ENCODE assay signal across 8 mouse cellular contexts in genomic region chr2:167240008-167240964, GRCm38 (mm10). TPM values are rescaled to one million over a fixed set of nuclear protein-coding genes. Genes with fewer than 3 reads are reported as not detected.
A peak's percentile ranks its signal among the peaks of the same experiment; 100 is the strongest.
DNase-seq lines count a peak whose midpoint lies in the region; ATAC-seq and TF ChIP-seq lines count a peak whose summit lies in the region.

Ptgis (minus strand) TSS chr2:167240604.

- in situ Hi-C loops in ES-E14 (cut with MboI; ENCODE audit: low sequenced_read_pairs in 2 of 2, unreplicated experiment in 2 of 2) = no loop called here

- no peak within 1 kb of the TSS for H3K27ac ChIP-seq in ES-E14 (ENCODE audit: insufficient read depth, low read depth, low read length, poor library complexity, severe bottlenecking)
- H3K27ac ChIP-seq in intestine, embryonic 16.5 days (ENCODE audit: low read length) = peak within 1 kb of the TSS; percentile 15; the same call in 1 of the 2 replicates
- H3K27ac ChIP-seq in midbrain, embryonic 11.5 days (ENCODE audit: low read depth, low read length) = no peak within 1 kb of the TSS

- peaks cover 8% of the 10 kb centered on the region; the same call in 1 of the 2 replicates for H3K27me3 ChIP-seq in intestine, embryonic 16.5 days (replicated peaks; ENCODE audit: control insufficient read depth, insufficient read depth, low read length)
- no peaks in the 10 kb centered on the region for H3K27me3 ChIP-seq in midbrain, embryonic 11.5 days (ENCODE audit: control insufficient read depth, insufficient read depth, low read length)

- H3K9me3 ChIP-seq in ES-E14 (ENCODE audit: control insufficient read depth, insufficient read depth, low read depth, low read length) = no peaks in the 10 kb centered on the region
- H3K9me3 ChIP-seq in intestine, embryonic 16.5 days (ENCODE audit: control insufficient read depth, low read length) = 0 out of 2 replicates have a peak, but pooled peaks cover 3% of the 10 kb centered on the region
- no peaks in the 10 kb centered on the region for H3K9me3 ChIP-seq in midbrain, embryonic 11.5 days (ENCODE audit: control insufficient read depth, low read length)

- peak within 1 kb of the TSS; percentile 48 to 68 for H3K4me3 ChIP-seq in ES-E14 (ENCODE audit: insufficient read depth in 1 of 2, low read depth in 1 of 2, low read length in 2 of 2, poor library complexity in 1 of 2, severe bottlenecking in 1 of 2)
- H3K4me3 ChIP-seq in intestine, embryonic 16.5 days (ENCODE audit: low read length) = peak within 1 kb of the TSS; percentile 54
- H3K4me3 ChIP-seq in midbrain, embryonic 11.5 days (ENCODE audit: low read depth, low read length) = peak within 1 kb of the TSS; percentile 46

- peaks cover 0 to 7% of the 10 kb centered on the region in 2 experiments; a peak in 1 of 4 replicates for H3K4me1 ChIP-seq in ES-E14 (ENCODE audit: control insufficient read depth in 2 of 2, insufficient read depth in 2 of 2, low read length in 2 of 2, poor library complexity in 1 of 2)
- peaks cover 11% of the 10 kb centered on the region for H3K4me1 ChIP-seq in intestine, embryonic 16.5 days (ENCODE audit: control insufficient read depth, insufficient read depth, low read length)
- peaks cover 4% of the 10 kb centered on the region; the same call in 1 of the 2 replicates for H3K4me1 ChIP-seq in midbrain, embryonic 11.5 days (ENCODE audit: control insufficient read depth, insufficient read depth, low read length)

- peak within 1 kb of the TSS; percentile 73 for H3K4me2 ChIP-seq in intestine, embryonic 16.5 days (ENCODE audit: low read depth, low read length)
- peak within 1 kb of the TSS; percentile 80 for H3K4me2 ChIP-seq in midbrain, embryonic 11.5 days

- ATAC-seq in intestine, embryonic 16.5 days = peak; percentile 56; the same call in 1 of the 2 replicates
- peak; percentile 70 for ATAC-seq in midbrain, embryonic 11.5 days (ENCODE audit: low FRiP score)
- no peak for ATAC-seq in frontal cortex, adult (ENCODE audit: low TSS enrichment)

- 3% methylated on average over 45 of the region's 45 CpGs for WGBS in intestine, embryonic 16.5 days
- WGBS in midbrain, embryonic 11.5 days = 2% methylated on average over 42 of the region's 45 CpGs

- H3K9ac ChIP-seq in ES-E14 (ENCODE audit: insufficient read depth, low read depth, low read length, poor library complexity, severe bottlenecking) = peak within 1 kb of the TSS; percentile 67
- peak within 1 kb of the TSS; percentile 70 for H3K9ac ChIP-seq in intestine, embryonic 16.5 days (ENCODE audit: low read depth, low read length)
- peak within 1 kb of the TSS; percentile 65 for H3K9ac ChIP-seq in midbrain, embryonic 11.5 days (ENCODE audit: low read length)

- no peak for DNase-seq in ES-E14 (ENCODE audit: low read depth, low spot score)
- peak; percentile 55 for DNase-seq in adrenal gland, postnatal 10 days
- DNase-seq in gonadal fat pad, adult 2 months (ENCODE audit: low read depth) = no peak
- DNase-seq in midbrain, embryonic 11.5 days (ENCODE audit: low spot score, missing footprints) = peak; percentile 96
- DNase-seq in ovary, postnatal 14 days (ENCODE audit: low spot score) = no peak
- DNase-seq in frontal cortex, postnatal 14 days (ENCODE audit: low spot score in 2 of 2) = no peak

- H3K36me3 ChIP-seq in ES-E14 (ENCODE audit: control insufficient read depth, insufficient read depth, low read length, poor library complexity, severe bottlenecking) = no peaks in the 10 kb centered on the region
- no peaks in the 10 kb centered on the region for H3K36me3 ChIP-seq in intestine, embryonic 16.5 days (ENCODE audit: control insufficient read depth, insufficient read depth, low read length)
- H3K36me3 ChIP-seq in midbrain, embryonic 11.5 days (ENCODE audit: control insufficient read depth, insufficient read depth, low read length) = no peaks in the 10 kb centered on the region

TF ChIP-seq in ES-E14, 5 proteins besides CTCF, POLR2A, EP300 and RAD21:
- TF ChIP-seq ZNF384 (IDR thresholded peaks at IDR 0.05; ENCODE audit: low read depth, low read length) (no peak), CHD2 (IDR thresholded peaks at IDR 0.05; ENCODE audit: low read depth, low read length) (no peak), ZC3H11A (IDR thresholded peaks at IDR 0.05; ENCODE audit: borderline replicate concordance, low read depth, low read length) (no peak)

RNA-seq across cellular contexts. Expression of gene Ptgis, which starts in this region (rescaled TPM):
- total RNA-seq in ES-E14 (2012; rRNA removed) = 16.1 and 23.8 TPM in 2 replicates
- total RNA-seq in adrenal gland, postnatal 10 days (2021) = 10 to 100 TPM; 18.7 to 23.3 TPM
- 42.3 and 45.1 TPM in 2 replicates for polyA plus RNA-seq in gonadal fat pad, adult 2 months (2012; rRNA removed)
- polyA plus RNA-seq in intestine, embryonic 16.5 days (2015; fragmentation: Nextera tagmentation; extraction: Ambion mirVana) = 12.0 and 12.8 TPM in 2 replicates
- polyA plus RNA-seq in midbrain, embryonic 11.5 days (2014; fragmentation: Nextera tagmentation; extraction: Ambion mirVana) = 9.4 and 11.2 TPM in 2 replicates

Comparison
In these comparisons a context has a peak if more than half of its experiments do, and no peak if none do; other contexts are left out.
1. DNase-seq: peak in adrenal gland, postnatal 10 days (single experiment) and midbrain, embryonic 11.5 days (single experiment); none in ES-E14 (single experiment), gonadal fat pad, adult 2 months (single experiment), ovary, postnatal 14 days (single experiment) and frontal cortex, postnatal 14 days (0 of 2).
2. Peak in every context shown above with its lines, with median percentiles within 50 percentile points of each other: H3K4me3 ChIP-seq and H3K9ac ChIP-seq.